Mouse (Mus musculus) small intestine, adult 2 months (tissue): ENCODE data around the gene Ly86. TPM values are rescaled to one million over a fixed set of nuclear protein-coding genes. Genes with fewer than 3 reads are reported as not detected.

Source experiments
- H3K27ac ChIP-seq: fragments of 200-500 bp; 2 replicates; pipeline ENCODE4 v1.5.1; 2012; ENCODE audit warnings: low read depth, low read length, control low read depth, inconsistent platforms; ENCODE audit not compliant: insufficient read depth
- H3K27me3 ChIP-seq: fragments of 200-500 bp; 2 replicates; pipeline ENCODE4 v1.6.1; 2012; ENCODE audit warnings: mild to moderate bottlenecking, moderate library complexity, low read length, inconsistent platforms; ENCODE audit not compliant: control insufficient read depth, insufficient read depth
- H3K36me3 ChIP-seq: fragments of 200-500 bp; 2 replicates; pipeline ENCODE4 v1.6.1; 2012; ENCODE audit warnings: mild to moderate bottlenecking, low read length, control low read depth, inconsistent platforms; ENCODE audit not compliant: control insufficient read depth, insufficient read depth
- H3K4me1 ChIP-seq: fragments of 200-500 bp; 2 replicates; pipeline ENCODE4 v1.6.1; 2012; ENCODE audit warnings: low read length, inconsistent platforms, mixed read lengths; ENCODE audit not compliant: control insufficient read depth, insufficient read depth, insufficient read length
- H3K4me3 ChIP-seq: fragments of 200-500 bp; 2 replicates; pipeline ENCODE4 v1.5.1; 2012; ENCODE audit warnings: low read depth, mild to moderate bottlenecking, control low read depth, inconsistent platforms, low read length, moderate library complexity
- CTCF ChIP-seq: fragments of 200-500 bp; IDR thresholded peaks from 2 replicates; pipeline ENCODE4 v1.5.1; 2012; ENCODE audit warnings: low read depth, mild to moderate bottlenecking, control low read depth, inconsistent platforms, low read length, moderate library complexity, mixed read lengths; ENCODE audit not compliant: insufficient replicate concordance, insufficient read length; ENCODE audit errors: extremely low read depth
- POLR2A ChIP-seq: fragments of 200-500 bp; IDR thresholded peaks from 2 replicates; pipeline ENCODE4 v1.6.1; 2012; ENCODE audit warnings: low read depth, mild to moderate bottlenecking, control low read depth, inconsistent platforms, low read length, moderate library complexity
- WGBS: fragments of 180-500 bp; shearing (Covaris S2); methylation state at CpG from one replicate; pipeline ENCODE4 v1.1.7; 2018; 5-methylcytosine and 5-hydroxymethylcytosine counted together
- polyA plus RNA-seq: library from polyadenylated mRNA; depleted of rRNA; stranded (reverse); fragments of >200 nt; gene quantifications from 2 replicates; pipeline ENCODE4 v1.2.3, GENCODE M21; 2012

Gene Ly86
- polyA plus RNA-seq, 1 experiment, result 2.3 TPM

GRCm38 (mm10) chr13:37311555-37312221 lies 33.3 kb upstream of the Ly86 start:
- no peak overlapping the region for H3K27ac ChIP-seq
- no peaks in the 10 kb centered on the region for H3K27me3 ChIP-seq
- 59% methylated on average over 27 of the region's 27 CpGs for WGBS
- no peak overlapping the region for H3K4me3 ChIP-seq
- no peak for TF ChIP-seq CTCF
- TF ChIP-seq POLR2A, result no peak
- H3K4me1 ChIP-seq, result peaks cover 4% of the 10 kb centered on the region; the same call in 1 of the 2 replicates
- no peaks in the 10 kb centered on the region for H3K36me3 ChIP-seq

- no peaks in the 10 kb centered on the region for H3K36me3 ChIP-seq
- 6% methylated on average over 25 of the region's 25 CpGs for WGBS
- no peaks in the 10 kb centered on the region for H3K27me3 ChIP-seq
- H3K4me1 ChIP-seq, result peaks cover 4% of the 10 kb centered on the region; the same call in 1 of the 2 replicates
- H3K27ac ChIP-seq, result no peak overlapping the region
- TF ChIP-seq CTCF, result peak; percentile 65; the same call in 1 of the 2 replicates
- no peak for TF ChIP-seq POLR2A
- H3K4me3 ChIP-seq, result peak overlapping the region; percentile 25
These were observed 32.6 kb upstream of the Ly86 start for GRCm38 (mm10) chr13:37312222-37312928.

GRCm38 (mm10) chr13:37312951-37313350 lies 32.1 kb upstream of the Ly86 start:
- no peak overlapping the region for H3K27ac ChIP-seq
- WGBS, result 27% methylated on average over 4 of the region's 4 CpGs
- TF ChIP-seq POLR2A (no peak), CTCF (no peak)
- H3K4me1 ChIP-seq, result peaks cover 4% of the 10 kb centered on the region; the same call in 1 of the 2 replicates
- H3K27me3 ChIP-seq, result no peaks in the 10 kb centered on the region
- H3K4me3 ChIP-seq, result no peak overlapping the region
- no peaks in the 10 kb centered on the region for H3K36me3 ChIP-seq

GRCm38 (mm10) chr13:37325504-37325903 lies 19.5 kb upstream of the Ly86 start:
- no peaks in the 10 kb centered on the region for H3K27me3 ChIP-seq
- no peak overlapping the region for H3K4me3 ChIP-seq
- H3K4me1 ChIP-seq, result no peaks in the 10 kb centered on the region
- TF ChIP-seq POLR2A, result no peak
- peak; percentile 64; the same call in 1 of the 2 replicates for TF ChIP-seq CTCF
- no peaks in the 10 kb centered on the region for H3K36me3 ChIP-seq
- H3K27ac ChIP-seq, result no peak overlapping the region
- WGBS, result 70% methylated on average over 3 of the region's 3 CpGs

- Histone ChIP-seq H3K27ac (no peak overlapping the region), H3K36me3 (no peaks in the 10 kb centered on the region), H3K4me3 (no peak overlapping the region), H3K4me1 (no peaks in the 10 kb centered on the region), H3K27me3 (no peaks in the 10 kb centered on the region)
- no peak for TF ChIP-seq POLR2A
- TF ChIP-seq CTCF, result no peak
- WGBS, result 68% methylated on average over 8 of the region's 8 CpGs
These were observed 15.3 kb upstream of the Ly86 start for GRCm38 (mm10) chr13:37329747-37330146.

GRCm38 (mm10) chr13:37330971-37331370 lies 14.0 kb upstream of the Ly86 start:
- 77% methylated on average over 4 of the region's 4 CpGs for WGBS
- Histone ChIP-seq H3K36me3 (no peaks in the 10 kb centered on the region), H3K27me3 (no peaks in the 10 kb centered on the region), H3K27ac (no peak overlapping the region), H3K4me3 (no peak overlapping the region), H3K4me1 (no peaks in the 10 kb centered on the region)
- no peak for TF ChIP-seq POLR2A
- no peak for TF ChIP-seq CTCF

- TF ChIP-seq POLR2A (no peak), CTCF (no peak)
- Histone ChIP-seq H3K36me3 (no peaks in the 10 kb centered on the region), H3K4me1 (no peaks in the 10 kb centered on the region), H3K27me3 (no peaks in the 10 kb centered on the region), H3K4me3 (no peak overlapping the region), H3K27ac (no peak overlapping the region)
- 73% methylated on average over 4 of the region's 4 CpGs for WGBS
These were observed 12.0 kb upstream of the Ly86 start for GRCm38 (mm10) chr13:37332779-37333543.
